Mouse (Mus musculus) liver, embryonic 16.5 days (tissue): Measurements from ENCODE around the gene Shroom3. TPM values are rescaled to one million over a fixed set of nuclear protein-coding genes. Genes with fewer than 3 reads are reported as not detected.
A peak's percentile ranks its signal among the peaks of the same experiment; 100 is the strongest.

ENCODE experiments used
- ATAC-seq: fragments of 200-750 bp; cut with Nextera tagmentation; 2 replicates; pipeline ENCODE4 v1.8.0; 2017; ENCODE audit warnings: low read depth, mild to moderate bottlenecking, moderate number of reproducible peaks, moderate library complexity
- H3K27ac ChIP-seq: fragments of 300-500 bp; sonication (generic); 2 replicates; pipeline ENCODE4 v1.5.1; 2014; ENCODE audit warnings: mild to moderate bottlenecking, low read length
- H3K27me3 ChIP-seq: fragments of 300-500 bp; sonication (generic); 2 replicates; pipeline ENCODE4 v1.6.1; 2014; ENCODE audit warnings: low read depth, low read length, mixed read lengths; ENCODE audit not compliant: control insufficient read depth, insufficient read depth
- H3K36me3 ChIP-seq: fragments of 300-500 bp; sonication (generic); 2 replicates; pipeline ENCODE4 v1.6.1; 2014; ENCODE audit warnings: mild to moderate bottlenecking; ENCODE audit not compliant: control insufficient read depth, insufficient read depth
- H3K4me1 ChIP-seq: fragments of 300-500 bp; sonication (generic); 2 replicates; pipeline ENCODE4 v1.6.1; 2014; ENCODE audit warnings: low read depth, low read length, mixed read lengths; ENCODE audit not compliant: control insufficient read depth
- H3K4me2 ChIP-seq: fragments of 300-500 bp; sonication (generic); 2 replicates; pipeline ENCODE4 v1.6.1; 2014; ENCODE audit warnings: low read depth, low read length, mixed read lengths
- H3K4me3 ChIP-seq: fragments of 300-500 bp; sonication (generic); 2 replicates; pipeline ENCODE4 v1.5.1; 2014; ENCODE audit warnings: low read depth, mild to moderate bottlenecking, low read length
- H3K9ac ChIP-seq: fragments of 300-500 bp; sonication (generic); 2 replicates; pipeline ENCODE4 v1.6.1; 2014; ENCODE audit warnings: low read depth, low read length
- H3K9me3 ChIP-seq: fragments of 300-500 bp; sonication (generic); replicated peaks from 2 replicates; pipeline ENCODE4 v1.6.1; 2016; ENCODE audit warnings: low read length; ENCODE audit not compliant: control insufficient read depth
- WGBS: fragments of 180-500 bp; shearing (Covaris S2); extraction: QIAGEN DNeasy Blood & Tissue Kit; methylation state at CpG from one replicate; pipeline ENCODE4 v1.1.7; 2014; ENCODE audit not compliant: insufficient replicate concordance; 5-methylcytosine and 5-hydroxymethylcytosine counted together
- microRNA counts: library from miRNA; unstranded; fragments of <30 nt; microRNA quantifications from one replicate; lab custom pipeline; 2016
- microRNA-seq: library from miRNA; unstranded; fragments of <30 nt; microRNA quantifications from one replicate; pipeline ENCODE4, GENCODE M21; 2016
- polyA plus RNA-seq: library from polyadenylated mRNA; unstranded; fragments of >200 nt; fragmentation: Nextera tagmentation; extraction: Ambion mirVana; gene quantifications from 2 replicates; pipeline ENCODE4 v1.2.1, GENCODE M21; 2015

Gene Shroom3
- polyA plus RNA-seq, 1 experiment from 2014 or later = 0.31 TPM

DNA sequence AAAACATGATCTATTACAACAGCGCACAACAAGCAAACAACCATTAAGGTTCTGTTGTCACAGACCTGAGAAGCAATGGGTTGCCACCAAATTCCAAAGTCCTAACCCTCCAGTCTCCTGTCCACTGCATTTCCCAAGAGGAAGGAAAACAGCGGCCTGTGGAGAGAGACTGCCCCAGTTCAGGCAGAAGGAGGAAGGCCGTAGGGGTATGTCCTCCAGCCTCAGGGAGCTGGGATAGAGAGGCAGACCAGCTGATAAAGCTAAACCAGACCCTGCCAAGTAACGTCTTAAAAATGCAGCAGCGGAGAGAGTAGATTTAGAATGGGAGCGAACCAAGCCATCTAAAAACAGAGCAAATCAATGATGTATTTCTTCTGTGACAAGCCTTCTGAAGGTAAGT is 316.8 kb downstream of the Shroom3 start:
- H3K9me3 ChIP-seq = no peaks in the 10 kb centered on the region
- no peak overlapping the region for H3K4me3 ChIP-seq
- no peak for ATAC-seq
- no peaks in the 10 kb centered on the region for H3K36me3 ChIP-seq
- no peak overlapping the region for H3K4me2 ChIP-seq
- peak overlapping the region; percentile 4; the same call in 1 of the 2 replicates for H3K27ac ChIP-seq
- WGBS = 69% methylated on average over 6 of the region's 6 CpGs
- H3K27me3 ChIP-seq = no peaks in the 10 kb centered on the region
- no peak overlapping the region for H3K9ac ChIP-seq
- no peaks in the 10 kb centered on the region; the same call in 1 of the 2 replicates for H3K4me1 ChIP-seq

GRCm38 (mm10) chr5:93000774-93001757 is 317.8 kb downstream of the Shroom3 start:
- Histone ChIP-seq H3K27me3 (no peaks in the 10 kb centered on the region), H3K4me3 (no peak overlapping the region), H3K36me3 (no peaks in the 10 kb centered on the region), H3K4me1 (no peaks in the 10 kb centered on the region; the same call in 1 of the 2 replicates), H3K9me3 (no peaks in the 10 kb centered on the region), H3K9ac (no peak overlapping the region), H3K27ac (peak overlapping the region; percentile 63), H3K4me2 (no peak overlapping the region)
- 30% methylated on average over 17 of the region's 17 CpGs for WGBS
- ATAC-seq = no peak

GRCm38 (mm10) chr5:93002615-93003014 is 319.4 kb downstream of the Shroom3 start:
- H3K4me3 ChIP-seq = no peak overlapping the region
- no peak overlapping the region for H3K4me2 ChIP-seq
- no peaks in the 10 kb centered on the region for H3K27me3 ChIP-seq
- no peaks in the 10 kb centered on the region for H3K9me3 ChIP-seq
- H3K9ac ChIP-seq = no peak overlapping the region
- H3K4me1 ChIP-seq = no peaks in the 10 kb centered on the region; the same call in 1 of the 2 replicates
- H3K36me3 ChIP-seq = no peaks in the 10 kb centered on the region
- no peak overlapping the region for H3K27ac ChIP-seq
- 64% methylated on average over 2 of the region's 2 CpGs for WGBS
- no peak for ATAC-seq

DNA sequence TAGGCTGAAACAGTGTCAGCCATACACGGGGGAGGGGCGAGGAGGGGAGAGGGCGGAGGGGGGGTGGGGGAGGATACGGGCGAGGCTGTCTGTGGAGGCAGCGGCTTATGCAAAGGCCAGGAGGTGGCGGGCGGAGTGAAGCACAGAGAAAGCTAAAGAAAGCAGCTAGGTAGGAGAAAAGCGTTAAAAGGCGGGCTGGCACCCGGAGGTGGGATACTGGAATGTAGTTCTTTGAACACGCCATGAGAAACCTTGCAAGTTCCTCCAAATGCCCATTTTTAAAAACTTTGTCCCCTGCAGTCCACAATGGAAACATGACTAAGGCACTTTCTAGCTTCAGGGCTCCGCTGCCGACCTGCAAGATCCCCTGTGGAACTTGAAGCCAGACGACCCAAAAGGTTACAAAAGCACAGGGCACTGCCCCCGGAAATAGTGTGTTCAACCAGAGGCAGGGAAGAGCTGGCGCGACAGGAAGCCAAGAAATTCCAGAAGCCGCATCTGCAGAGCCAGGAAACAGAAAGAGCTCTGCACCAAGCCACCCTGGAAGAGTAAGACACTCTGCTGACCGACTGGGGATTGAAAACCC is 322.1 kb downstream of the Shroom3 start:
- Histone ChIP-seq H3K9me3 (no peaks in the 10 kb centered on the region), H3K36me3 (no peaks in the 10 kb centered on the region), H3K4me1 (no peaks in the 10 kb centered on the region; the same call in 1 of the 2 replicates), H3K4me2 (peak overlapping the region; percentile 44), H3K4me3 (peak overlapping the region; percentile 33), H3K27me3 (no peaks in the 10 kb centered on the region), H3K27ac (peak overlapping the region; percentile 72), H3K9ac (0 out of 2 replicates have a peak overlapping the region, but pooled peaks have one; percentile 26)
- ATAC-seq = peak; percentile 55
- 4% methylated on average over 20 of the region's 20 CpGs for WGBS

DNA sequence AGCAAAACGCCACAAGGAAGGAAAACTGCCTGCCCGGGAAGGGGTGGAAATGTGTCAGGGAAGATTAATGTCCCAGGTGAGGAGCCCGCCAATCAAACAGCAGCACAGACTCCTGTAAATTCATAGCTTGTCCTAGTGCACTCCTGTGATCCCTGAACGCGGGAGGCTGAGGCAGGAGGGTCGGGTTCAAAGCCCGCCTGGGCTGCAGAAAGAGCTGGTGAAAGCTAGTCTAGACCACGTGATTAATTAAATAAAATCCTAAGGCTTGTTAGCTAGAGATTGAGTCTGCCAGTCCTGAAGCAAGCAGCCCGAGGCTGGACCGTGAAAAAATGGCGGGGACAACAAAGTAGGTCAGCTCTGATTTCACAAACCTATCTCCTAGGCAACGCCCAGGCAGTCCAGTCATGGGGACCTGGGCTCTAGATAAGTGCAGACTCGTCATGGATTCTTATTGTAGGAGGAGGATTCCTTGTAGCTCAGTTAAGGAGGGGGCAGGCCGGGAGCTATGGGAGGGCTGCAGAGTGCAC is 322.6 kb downstream of the Shroom3 start:
- H3K4me3 ChIP-seq = peak overlapping the region; percentile 33
- no peaks in the 10 kb centered on the region; the same call in 1 of the 2 replicates for H3K4me1 ChIP-seq
- peak overlapping the region; percentile 72 for H3K27ac ChIP-seq
- no peaks in the 10 kb centered on the region for H3K27me3 ChIP-seq
- peak; percentile 73 for ATAC-seq
- 0 out of 2 replicates have a peak overlapping the region, but pooled peaks have one; percentile 26 for H3K9ac ChIP-seq
- H3K4me2 ChIP-seq = peak overlapping the region; percentile 44
- WGBS = 18% methylated on average over 14 of the region's 14 CpGs
- H3K36me3 ChIP-seq = no peaks in the 10 kb centered on the region
- H3K9me3 ChIP-seq = no peaks in the 10 kb centered on the region

GRCm38 (mm10) chr5:93008256-93008655 is 325.0 kb downstream of the Shroom3 start:
- H3K9me3 ChIP-seq = no peaks in the 10 kb centered on the region
- no peak overlapping the region for H3K4me3 ChIP-seq
- WGBS = 69% methylated on average over 9 of the region's 9 CpGs
- no peaks in the 10 kb centered on the region for H3K27me3 ChIP-seq
- no peaks in the 10 kb centered on the region; the same call in 1 of the 2 replicates for H3K4me1 ChIP-seq
- no peak overlapping the region for H3K9ac ChIP-seq
- no peak overlapping the region for H3K27ac ChIP-seq
- H3K4me2 ChIP-seq = no peak overlapping the region
- no peaks in the 10 kb centered on the region for H3K36me3 ChIP-seq
- ATAC-seq = 0 out of 2 replicates have a peak, but pooled peaks have one; percentile 26

MicroRNA genes within 50 kb of the gene (microRNA counts, 519-probe panel; counts per million panel counts)
- microRNA mmu-miR-1961 (lab: Ali Mortazavi, UCI) = 2,443 counts per million, percentile 63 among the panel's probes with 10 or more counts

Small RNA genes lying within 50 kb of the gene (microRNA-seq; reads per million reads assigned to microRNA genes)
- not detected for gene Mir1961

Other genes with a start within 250 kb of the Shroom3 start
- 23.0 and 28.0 TPM in 2 replicates for gene Nup54, start 248.2 kb upstream of the Shroom3 start, polyA plus RNA-seq
- 7.8 and 8.0 TPM in 2 replicates for gene Scarb2, start 176.6 kb upstream of the Shroom3 start, polyA plus RNA-seq
- gene Fam47e, start 128.4 kb upstream of the Shroom3 start, polyA plus RNA-seq = 8.4 and 8.6 TPM in 2 replicates
- 51.0 and 58.8 TPM in 2 replicates for gene Stbd1, start 80.4 kb upstream of the Shroom3 start, polyA plus RNA-seq
- 0.09 and 0.14 TPM in 2 replicates for gene Ccdc158, start 8.2 kb upstream of the Shroom3 start, polyA plus RNA-seq